In the genomic region with DNA sequence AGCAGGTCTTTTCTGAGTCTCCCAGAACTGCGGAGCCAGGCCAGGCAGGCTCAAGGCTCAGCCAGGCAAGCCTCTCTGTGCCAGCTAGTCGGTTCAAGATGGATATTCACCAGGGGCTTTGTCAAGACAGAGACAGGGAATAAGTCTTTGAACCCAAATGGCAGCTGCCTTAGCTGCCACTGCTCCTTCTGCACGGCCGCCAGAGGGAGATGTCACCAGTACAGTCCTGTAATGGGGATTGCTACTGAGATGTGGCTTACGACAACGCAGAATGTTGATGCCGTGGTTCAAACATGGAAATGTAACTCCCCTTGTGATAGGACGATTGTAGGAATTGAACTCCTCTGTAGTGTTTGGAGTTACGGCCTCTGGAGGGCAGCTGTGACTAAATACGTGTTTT, we compare ENCODE assay signal across 31 mouse cellular contexts. TPM values are rescaled to one million over a fixed set of nuclear protein-coding genes. Genes with fewer than 3 reads are reported as not detected.
DNase-seq lines count a peak whose midpoint lies in the region; ATAC-seq lines count a peak whose summit lies in the region.
"Had no signal": no experiment of that assay in that cellular context is flagged by ENCODE, and none has a peak within 500 bp of the region (broad histone marks: within the 10 kb centered on the region; RNA-seq: fewer than 3 reads in every experiment).

No protein-coding gene starts in this region.

- H3K9ac ChIP-seq in liver, embryonic 12.5 days: no peak overlapping the region
- H3K9ac ChIP-seq: heart, embryonic 13.5 days; hindbrain, embryonic 15.5 days; kidney, embryonic 15.5 days; limb, embryonic 15.5 days; midbrain, embryonic 13.5 days had no signal

- no peak overlapping the region for H3K4me2 ChIP-seq in liver, embryonic 12.5 days
- H3K4me2 ChIP-seq: heart, embryonic 13.5 days; hindbrain, embryonic 15.5 days; kidney, embryonic 15.5 days; limb, embryonic 15.5 days; midbrain, embryonic 13.5 days had no signal

- H3K9me3 ChIP-seq in liver, embryonic 12.5 days (replicated peaks): peaks cover 5% of the 10 kb centered on the region; the same call in 1 of the 2 replicates
- H3K9me3 ChIP-seq: heart, embryonic 13.5 days; hindbrain, embryonic 15.5 days; kidney, embryonic 15.5 days; limb, embryonic 10.5 days; limb, embryonic 15.5 days; midbrain, embryonic 13.5 days had no signal

- H3K36me3 ChIP-seq in liver, embryonic 12.5 days: no peaks in the 10 kb centered on the region
- H3K36me3 ChIP-seq: heart, embryonic 13.5 days; hindbrain, embryonic 15.5 days; kidney, embryonic 15.5 days; limb, embryonic 10.5 days; limb, embryonic 15.5 days; midbrain, embryonic 13.5 days had no signal

- no peaks in the 10 kb centered on the region for H3K27me3 ChIP-seq in liver, embryonic 12.5 days (replicated peaks)
- H3K27me3 ChIP-seq: hindbrain, embryonic 15.5 days; kidney, embryonic 15.5 days; limb, embryonic 15.5 days; midbrain, embryonic 13.5 days had no signal

- 76% methylated on average over 10 of the region's 10 CpGs for WGBS in liver, embryonic 12.5 days (ENCODE audit: insufficient replicate concordance)

- 0 out of 2 replicates have a peak overlapping the region, but pooled peaks have one; percentile 17 for H3K27ac ChIP-seq in liver, embryonic 12.5 days
- H3K27ac ChIP-seq: heart, embryonic 13.5 days; hindbrain, embryonic 15.5 days; kidney, embryonic 15.5 days; limb, embryonic 10.5 days; limb, embryonic 15.5 days; midbrain, embryonic 13.5 days had no signal

- H3K4me3 ChIP-seq in liver, embryonic 12.5 days: no peak overlapping the region
- H3K4me3 ChIP-seq: heart, embryonic 13.5 days; hindbrain, embryonic 15.5 days; kidney, embryonic 15.5 days; limb, embryonic 10.5 days; limb, embryonic 15.5 days; megakaryocyte, embryonic 14.5 days; midbrain, embryonic 13.5 days had no signal

- H3K4me1 ChIP-seq in liver, embryonic 12.5 days: peaks cover 25% of the 10 kb centered on the region
- H3K4me1 ChIP-seq: kidney, embryonic 15.5 days; limb, embryonic 15.5 days had no signal

- DNase-seq in cerebellum, postnatal 10 days: peak; percentile 28 to 48
- no peak for DNase-seq in cerebellum, adult 9-11 months
- DNase-seq in liver: no peak
- DNase-seq in thymus, postnatal 4 days: peak; percentile 21
- DNase-seq in thymus, postnatal 25 days: no peak
- DNase-seq: cerebellum, adult 18-20 months; gastrocnemius, postnatal 36 days; heart, adult 18-20 months; heart, postnatal 10 days; kidney, adult 18-20 months; kidney, postnatal 25 days; lung, adult 2 months; thymus, adult 2 months had no signal

- ATAC-seq in liver, embryonic 12.5 days: no peak
- no peak for ATAC-seq in erythroblast, adult 5-6 weeks (replicated peaks; ENCODE audit: low FRiP score, poor library complexity, severe bottlenecking)
- no peak for ATAC-seq in activated CD4-positive, CD25-positive, alpha-beta regulatory T cell, adult 4 months
- ATAC-seq: forebrain, embryonic 14.5 days; inflammation-experienced regulatory T-cells, adult 6 months; midbrain, embryonic 13.5 days had no signal

RNA-seq across cellular contexts. Expression of a gene that starts 1.4 kb away (rescaled TPM):
- polyA plus RNA-seq in liver, embryonic 12.5 days (2016; fragmentation: Nextera tagmentation; extraction: Ambion mirVana): 6.0 and 8.5 TPM in 2 replicates
- total RNA-seq in erythroblast, adult 5-6 weeks (2015; ENCODE audit: low replicate concordance): 217 and 263 TPM in 2 replicates
- 104 and 130 TPM in 2 replicates for total RNA-seq in erythroblast, adult 5-6 weeks (2017; ENCODE audit: low replicate concordance)
- polyA plus RNA-seq in activated CD4-positive, CD25-positive, alpha-beta regulatory T cell, adult 4 months (2017; shearing (Covaris generic)): not detected
- total RNA-seq: adrenal gland, adult 18-20 months; adrenal gland, postnatal 36 days; gastrocnemius, postnatal 36 days; heart, adult 18-20 months; heart, postnatal 10 days; layer of hippocampus, adult 18-20 months; layer of hippocampus, postnatal 25 days; monocyte, adult 5-6 weeks had no signal
- polyA plus RNA-seq: forebrain, embryonic 14.5 days; hindbrain, embryonic 15.5 days; inflammation-experienced regulatory T-cells, adult 6 months; midbrain, embryonic 13.5 days; neural tube, embryonic 14.5 days had no signal

Comparison
In these comparisons a context has a peak if more than half of its experiments do, and no peak if none do; other contexts are left out.
1. DNase-seq: peak in cerebellum, postnatal 10 days (2 of 2) and thymus, postnatal 4 days (single experiment); none in cerebellum, adult 9-11 months (single experiment), liver (single experiment) and thymus, postnatal 25 days (single experiment).